Mouse (Mus musculus): ENCODE data around the gene H2-M3. TPM values are rescaled to one million over a fixed set of nuclear protein-coding genes. Genes with fewer than 3 reads are reported as not detected.
"Not testable (repeated sequence)": the region's sequence is repeated elsewhere in the genome, so short reads cannot be mapped to it uniquely, and the experiment has no call there.

Gene H2-M3
- 1 to 10 TPM; 2.3 to 2.4 TPM for total RNA-seq (2021)
- long read RNA-seq, experiment 1, transcript H2-M3-201 (8 exons, 1,438 nt) = major isoform, 5 of 8 reads
- long read RNA-seq, experiment 1, partial matches to known transcripts = 2 of 8 reads
- long read RNA-seq, experiment 1, other reads (novel, unspliced or antisense) = 1 of 8 reads
- long read RNA-seq, experiment 2, partial matches to known transcripts = 1 of 2 reads
- long read RNA-seq, experiment 2, other reads (novel, unspliced or antisense) = 1 of 2 reads

GRCm38 (mm10) chr17:37270058-37270701, at the start of gene H2-M3:
TSS of gene H2-M3 (plus strand) at chr17:37270220.
- intact Hi-C loops (cut with DNase I) = no loop called here
- DNase-seq = peak; percentile 86 to 93

- intact Hi-C loops (cut with DNase I) = no loop called here
- DNase-seq = no peak
These were observed 48.1 kb upstream of the H2-M3 start for GRCm38 (mm10) chr17:37221879-37222278.

- DNase-seq; intact Hi-C loops (cut with DNase I): not testable (repeated sequence)
These were observed 32.8 kb upstream of the H2-M3 start, which contains the start of gene Olfr97 for GRCm38 (mm10) chr17:37237230-37237629. TSS of gene Olfr97 (minus strand) at chr17:37237330.

- DNase-seq = no peak
- intact Hi-C loops (cut with DNase I) = no loop called here
These were observed 27.8 kb upstream of the H2-M3 start for GRCm38 (mm10) chr17:37242198-37242597.

- intact Hi-C loops (cut with DNase I) = no loop called here
- DNase-seq = peak; percentile 2 to 29
These were observed 23.3 kb upstream of the H2-M3 start for GRCm38 (mm10) chr17:37246715-37247114.

- intact Hi-C loops (cut with DNase I) = no loop called here
- no peak for DNase-seq
These were observed 20.6 kb upstream of the H2-M3 start for GRCm38 (mm10) chr17:37249460-37249859.

- DNase-seq = no peak
- intact Hi-C loops (cut with DNase I) = no loop called here
These were observed 19.5 kb upstream of the H2-M3 start for GRCm38 (mm10) chr17:37250544-37250943.

- intact Hi-C loops (cut with DNase I) = no loop called here
These were observed 6.4 kb upstream of the H2-M3 start, which contains the start of gene Olfr98 for GRCm38 (mm10) chr17:37263626-37264025. TSS of gene Olfr98 (minus strand) at chr17:37263749.

GRCm38 (mm10) chr17:37270702-37271092, 677 bp downstream of the H2-M3 start:
- peak; percentile 36 to 47 for DNase-seq
- intact Hi-C loops (cut with DNase I) = no loop called here

More at GRCm38 (mm10) chr17:37263626-37264025, 6.4 kb upstream of the H2-M3 start, which contains the start of gene Olfr98:
- DNase-seq = no peak

- intact Hi-C loops (cut with DNase I) = no loop called here
These were observed 5.7 kb downstream of the H2-M3 start for GRCm38 (mm10) chr17:37275626-37276248.

GRCm38 (mm10) chr17:37276573-37276972, 6.6 kb downstream of the H2-M3 start:
- no peak for DNase-seq
- intact Hi-C loops (cut with DNase I) = no loop called here

More at GRCm38 (mm10) chr17:37275626-37276248, 5.7 kb downstream of the H2-M3 start:
- no peak for DNase-seq

- DNase-seq = no peak
- intact Hi-C loops (cut with DNase I) = no loop called here
These were observed 10.3 kb downstream of the H2-M3 start for GRCm38 (mm10) chr17:37280331-37280730.

- no peak for DNase-seq
- intact Hi-C loops (cut with DNase I) = no loop called here
These were observed 13.3 kb downstream of the H2-M3 start, which contains the start of gene Olfr99 for GRCm38 (mm10) chr17:37283360-37283759. TSS of gene Olfr99 (minus strand) at chr17:37283460.

- intact Hi-C loops (cut with DNase I) = no loop called here
- no peak for DNase-seq
These were observed 34.2 kb downstream of the H2-M3 start, which contains the start of gene Olfr101 for GRCm38 (mm10) chr17:37304213-37304612. TSS of gene Olfr101 (minus strand) at chr17:37304313.

- intact Hi-C loops (cut with DNase I) = no loop called here
- DNase-seq = no peak
These were observed 38.5 kb downstream of the H2-M3 start for GRCm38 (mm10) chr17:37308483-37308882.

GRCm38 (mm10) chr17:37310146-37310699, 40.2 kb downstream of the H2-M3 start:
- intact Hi-C loops (cut with DNase I) = no loop called here
- DNase-seq = no peak

GRCm38 (mm10) chr17:37316954-37317353, 46.9 kb downstream of the H2-M3 start, which contains the start of gene Olfr102:
TSS of gene Olfr102 (minus strand) at chr17:37317054.
- intact Hi-C loops (cut with DNase I) = no loop called here
- no peak for DNase-seq

All from heart, postnatal 14 days (tissue).